Mouse (Mus musculus): ENCODE results near the gene Macrod2.

Macrod2 gene

DNA sequence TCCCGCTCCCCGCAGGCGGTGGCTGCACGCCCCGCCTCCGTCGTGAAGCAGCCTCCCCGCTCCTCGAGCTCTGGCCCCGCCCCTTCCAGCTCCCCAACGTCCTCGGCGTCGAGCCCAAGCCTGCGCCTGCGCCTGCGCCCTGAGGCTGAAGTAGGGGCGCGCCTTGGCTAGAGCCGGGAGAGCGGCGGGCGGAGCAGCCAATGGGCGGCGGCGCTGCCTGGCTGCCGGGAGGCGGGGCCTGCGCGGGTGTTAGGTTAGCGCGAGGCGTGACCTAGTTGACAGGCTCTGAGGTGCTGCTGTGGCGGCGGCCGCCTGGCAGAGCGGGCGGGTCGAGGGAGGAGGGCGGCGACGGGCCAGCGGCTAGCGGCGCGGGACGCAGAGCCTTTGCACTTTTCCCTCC, at the start of gene Macrod2:
Gene Macrod2, plus strand, starts transcription at position 131 of the 400 bp plus-strand sequence.
- DNase-seq (ENCODE audit: low read depth, low spot score) = peak; percentile 84

- DNase-seq (ENCODE audit: low read depth, low spot score) = no peak
Measured at GRCm38 (mm10) chr2:140359905-140360304, 35.2 kb upstream of the Macrod2 start.

- no peak for DNase-seq (ENCODE audit: low read depth, low spot score)
Measured at GRCm38 (mm10) chr2:140364804-140365203, 30.3 kb upstream of the Macrod2 start.

DNA sequence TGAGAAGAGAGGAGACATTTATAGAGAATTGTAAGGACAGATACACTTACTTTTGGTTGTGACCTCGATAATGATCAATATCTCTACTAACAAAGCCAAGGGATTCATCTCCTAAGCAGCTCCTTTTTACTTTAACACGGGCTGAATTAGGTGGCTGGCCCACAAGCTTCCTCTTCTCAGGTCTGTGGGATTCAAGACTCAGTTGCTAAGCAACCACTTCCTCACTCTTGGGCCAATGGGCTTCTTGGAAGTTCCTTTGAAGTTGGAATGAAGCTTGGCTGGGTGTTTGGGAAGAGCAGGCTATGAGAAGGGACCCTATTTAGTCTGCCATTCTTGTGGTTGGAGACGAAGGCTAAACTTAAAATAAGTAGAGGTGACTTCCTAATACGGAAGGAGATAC, 5.6 kb upstream of the Macrod2 start, which contains the start of gene Sel1l2:
Gene Sel1l2, minus strand, starts transcription at position 182 of the 400 bp plus-strand sequence.
- no peak for DNase-seq (ENCODE audit: low read depth, low spot score)

GRCm38 (mm10) chr2:140395744-140396231, 679 bp downstream of the Macrod2 start:
- no peak for DNase-seq (ENCODE audit: low read depth, low spot score)

GRCm38 (mm10) chr2:140425844-140426243, 30.7 kb downstream of the Macrod2 start:
- no peak for DNase-seq (ENCODE audit: low read depth, low spot score)

DNA sequence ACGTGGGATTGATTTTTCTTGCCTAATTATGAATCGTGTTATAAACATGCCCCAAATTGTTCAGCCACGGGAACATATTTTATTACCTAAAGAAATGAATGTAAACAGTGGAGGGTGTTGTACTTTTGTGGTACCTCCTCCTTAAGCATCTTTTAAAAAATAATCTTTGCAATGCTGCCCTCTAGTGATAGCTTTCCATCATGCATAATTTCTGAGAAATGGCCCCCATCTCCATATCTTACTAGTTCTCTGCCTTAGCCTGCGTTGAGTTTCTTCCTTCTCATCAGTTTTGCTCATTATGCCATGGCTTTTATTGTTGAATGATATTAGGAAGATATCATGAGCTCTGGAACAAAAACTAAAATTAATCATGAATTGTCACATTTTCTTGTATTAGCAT, 32.2 kb downstream of the Macrod2 start:
- peak; percentile 20 for DNase-seq (ENCODE audit: low read depth, low spot score)

DNA sequence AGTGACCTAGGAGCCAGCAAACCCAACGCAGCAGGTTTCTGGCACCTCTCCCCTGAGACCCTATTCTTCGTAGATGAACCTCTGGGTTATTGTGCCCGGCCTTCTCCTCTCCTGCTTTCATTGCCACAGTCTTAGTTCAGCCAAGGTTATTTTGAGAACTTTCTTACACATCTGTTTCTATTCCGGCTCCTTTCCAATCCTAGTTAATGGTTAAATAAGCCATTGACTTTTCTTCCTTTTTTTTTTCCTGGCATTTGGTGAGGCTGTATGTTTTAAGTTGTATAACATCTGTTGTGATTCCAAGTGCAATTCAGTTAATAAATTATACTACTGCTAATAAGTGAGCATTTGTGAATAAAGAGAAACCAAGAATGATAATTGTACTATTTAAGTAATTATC, 44.0 kb downstream of the Macrod2 start:
- no peak for DNase-seq (ENCODE audit: low read depth, low spot score)

DNA sequence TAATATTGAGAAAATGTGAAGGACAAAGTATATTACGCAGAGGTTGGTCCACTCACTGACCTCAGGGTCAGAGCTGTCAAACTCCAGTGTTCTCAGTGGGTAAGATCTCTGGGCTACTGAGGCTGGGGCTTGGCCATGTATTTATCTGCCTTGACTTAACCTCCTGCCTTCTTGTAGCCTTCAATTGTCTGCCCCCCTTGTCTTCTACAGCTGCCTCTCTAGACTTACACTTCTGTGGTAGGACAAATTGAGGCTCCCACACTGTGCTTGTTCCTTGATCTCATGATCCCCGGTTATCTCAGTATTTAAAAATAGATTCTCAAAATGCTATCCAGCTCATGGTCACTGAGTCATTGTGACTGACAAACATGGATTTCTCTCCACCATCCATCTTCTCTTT, 53.5 kb downstream of the Macrod2 start:
- DNase-seq (ENCODE audit: low read depth, low spot score) = no peak

GRCm38 (mm10) chr2:140475770-140476169, 80.7 kb downstream of the Macrod2 start:
- DNase-seq (ENCODE audit: low read depth, low spot score) = no peak

- no peak for DNase-seq (ENCODE audit: low read depth, low spot score)
Measured at GRCm38 (mm10) chr2:140476891-140477290, 81.8 kb downstream of the Macrod2 start.

GRCm38 (mm10) chr2:140482604-140483003, 87.5 kb downstream of the Macrod2 start:
- no peak for DNase-seq (ENCODE audit: low read depth, low spot score)

DNA sequence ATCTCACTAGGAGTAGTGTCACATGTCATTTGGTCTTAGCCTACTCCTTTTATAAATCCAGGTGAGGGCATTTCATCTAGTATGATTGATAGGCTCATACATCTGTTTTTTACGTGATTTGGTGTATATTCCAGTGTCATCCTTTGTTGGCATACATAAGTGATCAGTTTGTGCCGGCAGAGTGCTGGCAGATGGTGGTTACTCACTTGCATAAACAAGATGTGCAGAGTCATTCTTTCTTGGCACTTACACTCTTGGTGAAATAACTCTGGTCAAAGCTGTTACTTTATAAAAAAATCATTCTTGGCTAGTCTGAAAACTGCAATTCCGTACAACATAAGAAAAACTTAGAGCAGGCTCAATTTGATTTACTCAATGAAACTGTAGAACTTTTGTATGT, 102.6 kb downstream of the Macrod2 start:
- DNase-seq (ENCODE audit: low read depth, low spot score) = no peak

DNA sequence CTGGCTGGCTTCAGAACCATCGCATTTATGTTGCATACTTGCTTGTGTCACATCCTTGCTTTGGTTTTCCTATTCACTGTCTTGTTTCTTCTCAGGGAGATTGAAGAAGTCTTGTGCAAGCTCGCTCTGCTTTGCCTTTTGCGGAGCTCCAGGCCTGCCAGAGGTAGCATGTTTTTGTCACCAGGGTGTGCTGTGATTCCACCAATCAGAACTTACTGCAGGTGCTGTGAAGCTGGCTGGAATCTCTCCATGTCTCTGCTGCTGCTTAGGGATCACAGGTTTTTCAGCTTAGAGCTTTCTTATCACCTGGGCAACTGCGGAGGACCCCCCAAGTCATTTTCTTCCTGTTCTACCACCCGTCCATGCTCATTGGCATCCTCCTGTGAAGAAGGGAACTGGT, 105.8 kb downstream of the Macrod2 start:
- DNase-seq (ENCODE audit: low read depth, low spot score) = no peak

DNA sequence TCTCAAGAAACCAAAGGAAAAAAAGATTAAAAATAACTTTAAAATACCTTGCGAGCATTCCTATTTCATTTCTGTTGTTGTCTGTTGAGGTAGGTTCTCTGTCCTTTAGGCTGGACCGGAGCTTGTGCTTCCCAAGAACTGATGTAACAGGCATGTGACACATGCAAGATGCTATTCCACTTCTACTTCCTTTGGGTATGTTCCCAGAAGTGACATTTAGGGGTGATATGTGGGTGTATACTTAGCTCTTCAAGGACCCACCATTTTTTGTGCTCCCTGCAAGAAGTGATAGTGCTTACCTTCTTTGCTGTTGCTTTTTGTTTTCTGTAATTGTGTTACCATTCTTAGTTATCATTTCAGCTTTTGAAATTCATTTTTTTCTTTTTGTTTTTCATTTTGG, 126.4 kb downstream of the Macrod2 start:
- no peak for DNase-seq (ENCODE audit: low read depth, low spot score)

DNA sequence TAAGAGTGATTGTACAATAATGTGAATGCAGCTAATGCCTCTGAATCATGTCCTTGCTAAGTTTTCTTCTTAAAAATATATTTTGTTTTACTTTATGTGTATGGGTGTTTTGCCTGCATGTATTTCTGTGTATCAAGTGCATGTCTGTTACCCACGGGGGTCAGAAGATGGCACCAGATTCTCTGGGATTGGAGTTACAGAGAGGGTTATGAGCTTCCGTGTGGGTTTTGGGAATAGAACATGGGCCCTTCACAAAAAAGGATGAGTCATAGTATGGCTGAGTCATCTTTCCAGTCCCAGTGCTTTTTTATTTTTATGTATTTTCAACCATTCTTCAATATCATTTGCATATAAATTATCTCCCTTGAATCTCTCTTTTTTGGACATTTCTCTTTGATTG, 135.1 kb downstream of the Macrod2 start:
- no peak for DNase-seq (ENCODE audit: low read depth, low spot score)

- no peak for DNase-seq (ENCODE audit: low read depth, low spot score)
Measured at GRCm38 (mm10) chr2:140532024-140532423, 136.9 kb downstream of the Macrod2 start.

GRCm38 (mm10) chr2:140532859-140533519, 137.9 kb downstream of the Macrod2 start:
- no peak for DNase-seq (ENCODE audit: low read depth, low spot score)

GRCm38 (mm10) chr2:140533621-140534020, 138.5 kb downstream of the Macrod2 start:
- no peak for DNase-seq (ENCODE audit: low read depth, low spot score)

DNA sequence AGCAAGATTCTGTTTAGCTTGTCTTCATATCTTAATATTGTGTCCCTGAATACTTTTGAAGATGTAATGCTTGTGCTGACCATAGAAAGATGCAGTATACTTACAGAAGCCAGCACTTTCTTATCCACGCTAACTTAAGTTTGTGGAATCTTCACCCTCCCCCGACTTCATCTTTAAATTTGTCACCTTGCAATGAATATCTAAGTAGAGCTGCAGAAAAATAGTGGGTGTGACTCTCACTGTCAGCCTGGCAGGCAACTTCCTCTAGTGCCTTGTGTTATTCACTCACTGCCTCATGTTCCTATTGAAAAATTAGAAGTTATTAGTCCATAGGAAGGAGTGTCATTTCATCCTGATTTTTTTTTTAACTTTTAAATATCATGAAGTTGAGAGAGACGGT, 139.5 kb downstream of the Macrod2 start:
- DNase-seq (ENCODE audit: low read depth, low spot score) = no peak

DNA sequence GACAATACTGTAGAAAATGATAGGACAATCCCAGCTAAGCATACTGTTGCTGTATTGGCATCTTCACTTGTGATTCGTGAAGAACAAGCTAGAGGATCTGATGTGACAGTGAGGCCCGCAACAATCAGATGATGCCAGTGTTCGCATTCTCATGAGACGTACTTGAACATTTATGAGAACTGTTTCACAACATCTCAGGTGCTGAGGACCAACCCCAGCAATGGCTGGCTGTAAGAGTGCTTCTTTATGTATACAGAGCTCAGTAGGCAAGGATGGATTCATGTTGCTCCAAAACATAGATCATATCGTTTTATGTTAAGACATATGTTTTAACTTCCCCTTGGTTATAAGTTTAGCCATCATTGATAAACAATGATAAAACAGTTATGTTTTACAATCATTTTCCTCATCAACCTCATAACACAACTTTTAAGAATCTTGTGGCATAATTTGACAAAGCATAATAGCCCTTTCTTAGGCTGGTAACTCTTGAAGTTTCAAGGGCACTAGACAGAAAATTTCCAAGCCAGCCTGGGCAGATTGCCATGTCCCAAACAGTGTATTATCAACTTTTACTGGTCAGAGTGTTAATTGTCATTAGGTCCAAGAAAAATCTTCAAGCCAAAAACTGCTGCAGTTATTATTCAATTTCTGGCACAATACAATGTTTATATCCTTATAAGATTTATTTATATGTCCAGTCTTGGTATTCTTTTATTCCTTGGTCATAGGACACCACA, 140.9 kb downstream of the Macrod2 start:
- DNase-seq (ENCODE audit: low read depth, low spot score) = no peak

GRCm38 (mm10) chr2:140549286-140549685, 154.2 kb downstream of the Macrod2 start:
- no peak for DNase-seq (ENCODE audit: low read depth, low spot score)

DNA sequence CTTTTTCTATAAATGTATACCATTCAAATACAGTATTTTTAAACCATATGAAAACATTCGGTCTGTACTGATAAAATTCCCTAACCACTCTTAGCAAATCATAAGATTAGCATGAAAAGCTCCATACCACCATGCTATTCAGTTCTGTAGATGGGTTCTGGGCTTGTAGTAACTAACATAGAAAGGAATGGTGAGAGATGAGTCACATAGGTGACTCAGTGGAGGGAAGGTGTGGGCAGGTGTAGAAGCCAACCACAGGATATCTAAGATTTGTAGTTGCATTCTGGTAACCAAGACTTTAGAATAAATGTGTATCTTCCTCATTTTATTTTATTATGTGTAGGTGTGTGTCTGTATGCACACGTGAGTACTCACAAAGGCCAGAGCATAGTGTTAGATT, 166.3 kb downstream of the Macrod2 start:
- DNase-seq (ENCODE audit: low read depth, low spot score) = no peak

All from c-Kit-negative CD71-positive TER-119-positive erythroid progenitor cells, embryonic 14.5 days (primary cell).